Mouse (Mus musculus) MN1 (cell line): Measurements from ENCODE around the gene Grap2.
A peak's percentile ranks its signal among the peaks of the same experiment; 100 is the strongest.

Experiments
- DNase-seq: peaks from one replicate; pipeline ENCODE4 v3.0.0-alpha.2; 2016; ENCODE audit warnings: low spot score

Gene Grap2

DNA sequence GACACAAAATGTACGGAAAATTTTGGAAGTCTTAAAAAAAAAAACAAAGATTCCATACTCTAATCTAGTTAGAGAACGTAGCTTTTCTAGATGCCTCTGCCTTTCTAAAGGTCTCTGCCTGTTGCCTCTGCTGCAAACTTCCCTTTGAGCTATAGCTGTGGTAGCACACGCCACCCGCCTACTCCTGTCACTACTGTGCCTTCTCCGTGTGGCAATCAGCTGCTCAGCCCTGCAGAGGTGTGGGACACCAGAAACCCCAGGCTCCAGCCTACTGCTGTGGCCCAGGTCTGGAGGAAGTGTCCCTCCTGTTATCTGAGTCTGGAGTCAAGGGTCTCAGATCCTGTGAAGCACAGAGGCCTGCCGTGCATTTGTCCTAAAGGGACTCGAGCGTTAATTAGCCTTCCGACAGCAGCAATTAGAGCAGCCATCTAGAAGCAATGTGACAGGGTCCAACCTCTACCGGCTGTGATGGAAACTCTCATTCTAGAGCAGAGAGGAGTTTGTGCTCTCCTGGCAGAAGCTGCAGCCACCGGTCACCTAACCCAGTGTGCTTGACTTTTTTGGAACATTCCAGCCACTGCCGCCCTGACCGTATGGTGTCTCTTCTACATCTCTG, 64.5 kb downstream of the Grap2 start:
- DNase-seq, result no peak

GRCm38 (mm10) chr15:80639071-80639702, 66.8 kb downstream of the Grap2 start:
- DNase-seq, result no peak

DNA sequence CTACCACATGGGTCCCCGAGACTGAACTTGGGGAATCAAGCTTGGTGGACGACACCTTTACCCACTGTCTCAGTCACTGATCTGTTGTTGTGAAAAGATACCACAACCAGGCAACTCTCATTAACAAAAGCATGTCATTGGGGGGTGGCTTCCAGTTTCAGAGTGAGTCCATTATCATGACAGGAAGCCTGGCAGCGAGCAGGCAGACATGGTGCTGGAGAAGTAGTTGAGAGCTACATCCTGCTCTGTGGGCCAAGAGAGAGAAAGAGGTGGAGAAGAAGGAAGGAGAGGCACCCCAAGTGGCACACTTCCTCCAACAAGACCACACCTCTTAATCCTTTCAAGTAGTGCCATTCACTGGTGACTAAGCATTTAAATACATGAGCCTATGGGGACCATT, 67.5 kb downstream of the Grap2 start:
- no peak for DNase-seq

GRCm38 (mm10) chr15:80641702-80642435, 69.5 kb downstream of the Grap2 start:
- no peak for DNase-seq

GRCm38 (mm10) chr15:80645006-80645797, 72.8 kb downstream of the Grap2 start:
- DNase-seq, result no peak

DNA sequence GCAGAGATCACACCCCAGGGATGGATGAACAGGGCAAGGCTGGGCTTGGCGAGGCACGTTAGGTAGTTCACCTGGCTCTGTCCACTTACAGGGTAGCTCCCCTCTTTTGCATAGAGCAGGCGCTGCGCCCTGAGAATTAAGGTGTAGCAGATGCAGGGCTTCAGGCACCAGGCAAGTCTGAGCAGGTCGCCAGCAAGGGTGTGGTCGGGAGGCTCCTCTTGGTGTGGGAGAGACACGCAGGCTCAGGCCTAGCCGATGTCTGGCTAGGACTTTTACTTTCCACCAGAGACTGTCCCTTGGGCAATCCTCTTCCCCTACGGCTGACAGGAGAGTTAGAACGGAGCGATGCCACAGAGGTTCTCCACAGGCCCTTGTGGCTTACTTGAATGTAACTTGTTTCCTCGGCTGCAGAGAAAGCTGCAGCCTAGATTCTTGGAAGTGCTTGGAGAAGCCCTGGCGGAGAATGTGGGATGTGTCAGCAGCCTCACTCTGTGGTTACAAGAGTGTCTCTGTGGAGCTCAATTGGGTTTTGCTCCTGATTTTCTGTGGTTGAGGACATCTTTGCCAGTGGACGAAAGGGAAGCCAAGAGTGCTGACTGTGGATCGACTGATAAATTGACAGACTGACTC, 76.7 kb downstream of the Grap2 start:
- DNase-seq, result no peak

DNA sequence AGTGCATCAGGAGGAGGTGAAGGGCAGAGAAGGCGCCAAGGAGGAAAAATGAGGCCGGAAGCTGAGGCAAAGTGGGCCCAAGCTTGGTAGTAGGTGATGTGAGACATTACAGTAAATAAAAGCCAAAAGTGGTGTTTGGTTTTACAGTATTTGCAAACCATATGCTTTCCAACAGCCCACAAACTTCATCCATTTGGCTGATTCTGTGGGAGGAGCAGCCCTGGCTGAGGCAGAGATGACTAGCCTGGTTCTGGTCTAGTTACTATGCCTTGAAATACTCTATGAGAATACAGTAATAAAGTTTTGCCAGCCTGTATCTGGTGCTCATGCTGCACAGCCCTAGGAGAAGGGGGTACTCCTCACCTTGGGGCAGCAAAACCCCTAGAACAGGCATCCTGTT, 78.0 kb downstream of the Grap2 start:
- DNase-seq, result no peak

DNA sequence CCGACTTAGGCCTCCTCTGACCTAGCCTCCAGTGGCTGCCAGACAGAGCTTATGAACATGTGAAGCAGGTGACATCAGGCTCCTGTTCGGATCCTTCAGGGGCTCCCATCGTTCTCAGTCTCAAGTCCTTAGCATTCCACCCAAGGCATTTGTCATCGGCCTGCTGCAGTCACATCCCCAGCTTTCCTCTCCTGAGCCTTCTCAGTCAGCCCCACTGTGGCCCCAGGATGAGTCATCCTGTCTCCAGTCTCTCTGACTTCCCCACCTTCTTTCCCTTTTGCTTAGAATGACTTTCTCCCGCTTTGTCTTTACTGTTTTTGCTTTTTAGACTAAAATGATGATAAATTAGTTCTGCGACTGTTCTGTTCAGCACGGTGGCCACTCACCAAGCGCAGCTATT, 81.5 kb downstream of the Grap2 start:
- DNase-seq, result peak; percentile 38

GRCm38 (mm10) chr15:80658815-80659471, 86.5 kb downstream of the Grap2 start:
- no peak for DNase-seq

DNA sequence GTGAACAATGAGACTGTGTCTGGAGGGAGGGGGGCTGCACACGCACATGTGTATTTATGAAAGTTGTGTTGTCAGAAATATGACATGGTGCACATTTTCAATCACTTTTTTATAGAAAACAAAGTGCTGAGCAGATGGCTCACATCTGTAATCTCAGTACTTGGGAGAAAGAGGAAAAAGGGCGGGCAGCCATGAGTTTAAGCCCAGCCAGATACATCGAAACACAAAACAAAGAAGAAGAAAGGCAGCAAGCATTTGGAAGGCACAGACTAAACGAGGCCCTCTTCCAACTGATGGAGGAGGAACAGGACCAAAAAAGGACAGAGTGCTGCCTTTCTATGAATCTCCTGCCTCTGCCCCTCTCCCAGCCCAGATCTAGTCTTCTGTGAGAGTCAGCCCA, 88.6 kb downstream of the Grap2 start:
- DNase-seq, result no peak

GRCm38 (mm10) chr15:80664444-80664843, 92.0 kb downstream of the Grap2 start:
- no peak for DNase-seq

DNA sequence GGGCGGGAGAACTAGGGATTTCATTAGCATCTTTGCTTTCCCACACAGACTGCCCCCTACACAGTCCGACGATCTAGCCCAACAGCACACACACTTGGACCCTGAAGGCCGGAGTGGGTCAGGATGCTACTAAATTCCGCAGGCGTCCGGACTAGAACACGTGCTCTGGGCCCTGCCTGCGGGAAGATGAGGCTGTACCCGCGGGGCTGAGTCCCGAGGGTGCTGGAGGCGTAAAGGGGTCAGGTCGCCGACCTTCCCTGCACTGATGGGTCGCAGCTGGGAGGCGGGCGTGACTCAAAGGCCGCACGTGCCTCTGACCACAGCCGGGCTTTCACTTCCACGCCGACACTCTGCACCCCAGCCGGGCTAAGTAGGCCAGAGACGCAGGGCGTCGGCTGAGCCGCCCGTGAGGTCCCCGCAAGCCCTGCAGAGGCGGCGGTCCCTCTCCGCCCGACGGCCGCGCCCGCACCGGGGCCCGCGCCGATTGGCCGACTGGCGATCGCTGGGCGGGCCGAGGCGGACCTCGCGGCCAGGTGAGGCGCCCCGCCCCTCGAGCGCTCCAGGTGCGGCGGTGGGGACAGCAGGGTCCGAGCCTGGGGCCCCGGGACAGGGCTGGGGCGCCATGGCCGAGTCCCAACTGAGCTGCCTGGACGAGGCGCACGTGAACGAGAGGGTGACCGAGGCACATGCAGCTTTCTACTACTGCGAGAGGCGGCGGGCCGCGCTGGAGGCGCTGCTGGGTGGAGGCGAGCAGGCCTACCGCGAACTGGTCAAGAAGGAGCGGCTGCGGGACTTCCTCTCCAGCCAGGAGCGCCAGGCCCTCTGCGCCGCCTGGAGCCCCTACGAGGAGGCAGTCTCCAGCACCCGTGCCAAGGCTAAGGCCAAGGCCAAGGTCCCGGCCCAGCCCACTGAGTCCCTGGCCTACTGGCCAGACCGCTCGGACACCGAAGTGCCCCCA, 99.2 kb downstream of the Grap2 start, which contains the start of gene Fam83f:
Fam83f (plus strand) TSS at position 553 of the 958 bp plus-strand sequence.
- no peak for DNase-seq

DNA sequence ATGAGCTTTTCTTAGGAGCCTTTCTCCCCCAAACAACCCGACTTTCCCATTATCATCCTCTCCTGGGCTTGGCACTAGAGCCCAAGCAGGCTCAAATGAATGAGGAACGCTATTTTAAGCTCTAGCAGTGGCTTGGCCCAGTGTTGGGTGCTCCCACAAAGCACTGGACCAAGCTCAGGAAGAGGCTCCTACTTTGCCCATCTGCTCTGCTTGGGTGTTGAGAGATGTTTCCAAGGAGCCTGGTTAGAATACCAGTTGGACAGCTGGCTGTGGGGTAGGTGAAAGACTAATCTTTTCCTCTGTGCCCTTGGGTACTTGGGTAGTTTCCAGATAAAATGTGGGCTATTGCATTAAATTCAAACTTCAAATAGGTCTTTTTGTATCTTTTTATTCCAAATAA, 100.4 kb downstream of the Grap2 start:
- DNase-seq, result no peak

DNA sequence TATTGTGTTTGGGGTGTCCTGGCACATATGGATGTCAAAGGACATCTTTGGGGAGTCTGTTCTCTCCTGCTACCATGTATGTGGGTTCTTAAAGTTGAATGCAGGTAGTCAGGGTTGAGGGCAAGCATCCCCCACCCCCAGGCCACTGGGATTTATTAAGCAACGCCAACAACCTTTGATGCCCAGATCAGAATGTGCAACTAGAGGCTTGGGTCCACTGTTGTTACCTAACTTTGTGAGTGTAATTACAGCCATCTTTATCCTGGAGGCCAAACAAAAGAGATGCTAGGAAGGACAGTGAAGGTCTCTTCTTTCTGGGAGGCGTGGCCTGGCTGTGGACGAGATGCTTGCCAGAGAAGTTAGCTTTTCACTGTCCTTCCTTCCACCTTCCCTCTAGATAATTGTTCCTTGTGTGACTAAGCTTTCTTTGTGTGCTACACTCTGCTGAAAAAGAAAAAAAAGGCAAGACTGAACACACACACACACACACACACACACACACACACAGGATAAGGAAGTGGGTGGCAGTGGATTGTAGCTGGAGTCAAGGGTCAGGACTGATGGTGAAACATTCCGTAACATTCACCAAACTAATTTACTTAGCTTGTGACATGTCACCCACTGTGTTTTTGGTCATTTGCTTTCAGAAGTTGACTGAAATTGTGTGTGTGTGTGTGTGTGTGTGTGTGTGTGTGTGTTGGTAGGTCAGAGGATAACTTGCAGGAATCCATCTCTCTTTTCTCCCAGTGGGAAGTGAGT, 101.1 kb downstream of the Grap2 start:
- no peak for DNase-seq

DNA sequence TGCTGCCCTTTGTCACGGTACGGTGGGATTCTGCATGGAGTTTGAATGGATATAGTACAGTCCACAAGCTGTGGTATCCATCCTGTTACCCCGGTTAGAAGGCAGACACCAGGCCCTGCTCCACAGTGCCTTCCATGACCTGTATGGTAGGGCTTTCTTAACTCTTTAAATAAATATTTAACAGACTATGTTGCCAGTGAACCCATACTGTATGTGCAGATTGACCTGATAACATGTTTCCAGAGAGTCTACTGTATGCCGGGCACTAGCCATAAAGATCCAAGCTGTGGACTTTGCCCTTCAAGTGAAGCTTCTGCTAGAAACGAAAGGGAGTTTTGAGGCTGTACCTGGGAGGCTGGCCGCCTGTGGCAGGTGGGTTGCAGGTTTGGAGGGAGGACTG, 102.3 kb downstream of the Grap2 start:
- no peak for DNase-seq

GRCm38 (mm10) chr15:80679515-80680215, 107.3 kb downstream of the Grap2 start:
- peak; percentile 76 for DNase-seq

GRCm38 (mm10) chr15:80680347-80681030, 108.1 kb downstream of the Grap2 start:
- peak; percentile 75 for DNase-seq

DNA sequence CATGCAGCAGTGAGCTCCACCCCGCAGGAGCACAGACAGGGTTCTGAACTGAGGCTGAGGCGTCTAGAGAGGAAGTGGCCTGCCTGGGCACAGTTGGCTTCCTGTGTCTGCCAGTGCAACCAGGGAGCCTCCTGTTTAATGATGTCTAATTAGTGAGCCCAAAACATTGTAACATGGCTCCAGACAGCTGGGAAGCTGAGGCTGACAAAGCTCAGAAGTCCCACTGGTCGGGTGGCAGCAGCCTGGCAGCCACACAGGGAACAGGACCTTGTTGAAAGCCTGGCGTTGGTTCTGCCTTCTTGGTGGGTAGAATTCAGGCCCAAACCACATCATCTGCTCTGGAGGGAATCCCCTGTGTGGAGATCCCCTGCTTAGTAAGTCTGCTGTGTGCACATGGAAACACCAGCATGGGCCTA, 109.1 kb downstream of the Grap2 start:
- peak; percentile 30 for DNase-seq
